Mouse (Mus musculus) MEL (cell line): Measurements from ENCODE around the gene Cryba1. TPM values are rescaled to one million over a fixed set of nuclear protein-coding genes. Genes with fewer than 3 reads are reported as not detected.

Experiments used
- DNase-seq: peaks from one replicate; pipeline ENCODE4 v3.0.0; 2011; ENCODE audit warnings: low read depth, low spot score
- H3K27ac ChIP-seq: 2 replicates; pipeline ENCODE4 v1.5.1; 2012; ENCODE audit warnings: low read depth, mild to moderate bottlenecking, control low read depth, low read length, moderate library complexity; ENCODE audit not compliant: control insufficient read depth
- H3K27me3 ChIP-seq, 2 experiments: fragments of 150-350 bp in 1 of 2; sonication (generic) in 1 of 2; 2 replicates each; pipeline ENCODE4 v1.6.1; 2012; ENCODE audit warnings: low read length in 2 of 2, mild to moderate bottlenecking in 2 of 2, improper control_type of control experiment in 1 of 2, moderate library complexity in 1 of 2; ENCODE audit not compliant: insufficient read depth in 2 of 2, control insufficient read depth in 1 of 2
- H3K36me3 ChIP-seq, 2 experiments: 2 replicates each; pipeline ENCODE4 v1.6.1; 2012 to 2014; ENCODE audit warnings: low read length in 2 of 2, improper control_type of control experiment in 1 of 2, inconsistent platforms in 1 of 2, mild to moderate bottlenecking in 1 of 2; ENCODE audit not compliant: insufficient read depth in 2 of 2, control insufficient read depth in 1 of 2
- H3K4me1 ChIP-seq, 2 experiments: fragments of 150-350 bp in 1 of 2; sonication (generic) in 1 of 2; 2 replicates each; pipeline ENCODE4 v1.6.1; 2012; ENCODE audit warnings: low read length in 2 of 2, improper control_type of control experiment in 1 of 2, mild to moderate bottlenecking in 1 of 2; ENCODE audit not compliant: insufficient read depth in 2 of 2, control insufficient read depth in 1 of 2
- H3K4me3 ChIP-seq, 2 experiments: fragments of 150-350 bp in 1 of 2; sonication (generic) in 1 of 2; 2 replicates each; pipeline ENCODE4 v1.5.1; 2012; ENCODE audit warnings: low read depth in 2 of 2, low read length in 2 of 2, mild to moderate bottlenecking in 2 of 2, moderate library complexity in 2 of 2, control low read depth in 1 of 2, improper control_type of control experiment in 1 of 2; ENCODE audit not compliant: control insufficient read depth in 1 of 2, insufficient read depth in 1 of 2
- H3K79me2 ChIP-seq: 2 replicates; pipeline ENCODE4 v1.6.1; 2012; ENCODE audit warnings: mild to moderate bottlenecking, low read length, moderate library complexity; ENCODE audit not compliant: control insufficient read depth, poor library complexity, insufficient read depth
- H3K9ac ChIP-seq: 2 replicates; pipeline ENCODE4 v1.6.1; 2012; ENCODE audit warnings: low read depth, mild to moderate bottlenecking, control low read depth, low read length, moderate library complexity; ENCODE audit not compliant: control insufficient read depth, poor library complexity, severe bottlenecking
- H3K9me3 ChIP-seq: fragments of 150-350 bp; sonication (generic); replicated peaks from 2 replicates; pipeline ENCODE4 v1.6.1; 2012; ENCODE audit warnings: mild to moderate bottlenecking, low read length, improper control_type of control experiment, moderate library complexity; ENCODE audit not compliant: insufficient read depth
- BHLHE40 ChIP-seq: IDR thresholded peaks from 2 replicates; pipeline ENCODE4 v1.6.1; 2012; ENCODE audit warnings: low read depth, mild to moderate bottlenecking, inconsistent platforms, low read length, improper control_type of control experiment, borderline replicate concordance
- CHD1 ChIP-seq: IDR thresholded peaks from 2 replicates; pipeline ENCODE4 v1.6.1; 2012; ENCODE audit warnings: low read depth, mild to moderate bottlenecking, inconsistent platforms, low read length, improper control_type of control experiment
- CTCF ChIP-seq, 3 experiments: IDR thresholded peaks in 2 of 3; conservative IDR thresholded peaks in 1 of 3; 2 replicates each; pipeline ENCODE4 v1.5.1; 2011 to 2012; ENCODE audit warnings: low read length in 3 of 3, low read depth in 2 of 3, mild to moderate bottlenecking in 2 of 3, improper control_type of control experiment in 1 of 3, inconsistent platforms in 1 of 3, mixed read lengths in 1 of 3, moderate library complexity in 1 of 3; ENCODE audit not compliant: control insufficient read depth in 1 of 3, insufficient read depth in 1 of 3, poor library complexity in 1 of 3, severe bottlenecking in 1 of 3
- GABPA ChIP-seq: IDR thresholded peaks from 2 replicates; pipeline ENCODE4 v1.6.1; 2012; ENCODE audit warnings: low read depth, mild to moderate bottlenecking, inconsistent platforms, low read length, improper control_type of control experiment, moderate library complexity
- JUND ChIP-seq: IDR thresholded peaks from 2 replicates; pipeline ENCODE4 v1.6.1; 2011; ENCODE audit warnings: low read depth, mild to moderate bottlenecking, improper control_type of control experiment, low read length
- KAT2A ChIP-seq: conservative IDR thresholded peaks from 2 replicates; pipeline ENCODE4 v1.6.1; 2012; ENCODE audit warnings: low read depth, low read length, improper control_type of control experiment, inconsistent platforms
- MAFK ChIP-seq: IDR thresholded peaks from 2 replicates; pipeline ENCODE4 v1.6.1; 2011; ENCODE audit warnings: low read depth, mild to moderate bottlenecking, low read length, improper control_type of control experiment, borderline replicate concordance
- MAX ChIP-seq: IDR thresholded peaks from 2 replicates; pipeline ENCODE4 v1.6.1; 2011; ENCODE audit warnings: low read length, improper control_type of control experiment
- MAZ ChIP-seq: IDR thresholded peaks from 2 replicates; pipeline ENCODE4 v1.6.1; 2012; ENCODE audit warnings: low read depth, mild to moderate bottlenecking, inconsistent platforms, low read length, improper control_type of control experiment
- MYB ChIP-seq: IDR thresholded peaks from 2 replicates; pipeline ENCODE4 v1.6.1; 2011; ENCODE audit warnings: mild to moderate bottlenecking, low read depth, low read length, improper control_type of control experiment
- NELFE ChIP-seq: IDR thresholded peaks from 2 replicates; pipeline ENCODE4 v1.6.1; 2011; ENCODE audit warnings: low read depth, low read length, improper control_type of control experiment
- NRF1 ChIP-seq: IDR thresholded peaks from 2 replicates; pipeline ENCODE4 v1.6.1; 2014; ENCODE audit warnings: low read depth, mild to moderate bottlenecking, inconsistent platforms, low read length, improper control_type of control experiment, moderate library complexity; ENCODE audit not compliant: poor library complexity, insufficient read depth, severe bottlenecking
- POLR2A ChIP-seq, 2 experiments: IDR thresholded peaks; 2 replicates each; pipeline ENCODE4 v1.6.1; 2011 to 2012; ENCODE audit warnings: low read length in 2 of 2, mild to moderate bottlenecking in 2 of 2, control low read depth in 1 of 2, improper control_type of control experiment in 1 of 2, low read depth in 1 of 2, moderate library complexity in 1 of 2; ENCODE audit not compliant: control insufficient read depth in 1 of 2, insufficient read depth in 1 of 2, poor library complexity in 1 of 2
- POLR2AphosphoS2 ChIP-seq: IDR thresholded peaks from 2 replicates; pipeline ENCODE4 v1.6.1; 2011; ENCODE audit warnings: low read length, improper control_type of control experiment
- RCOR1 ChIP-seq: IDR thresholded peaks from 2 replicates; pipeline ENCODE4 v1.6.1; 2012; ENCODE audit warnings: low read depth, mild to moderate bottlenecking, inconsistent platforms, low read length, improper control_type of control experiment
- SIN3A ChIP-seq: IDR thresholded peaks from 2 replicates; pipeline ENCODE4 v1.6.1; 2012; ENCODE audit warnings: low read length, improper control_type of control experiment, inconsistent platforms
- SMC3 ChIP-seq: IDR thresholded peaks from 2 replicates; pipeline ENCODE4 v1.6.1; 2011; ENCODE audit warnings: low read depth, low read length, improper control_type of control experiment
- TCF12 ChIP-seq: IDR thresholded peaks from 2 replicates; pipeline ENCODE4 v1.6.1; 2014; ENCODE audit warnings: low read depth, mild to moderate bottlenecking, inconsistent platforms, low read length, improper control_type of control experiment, moderate library complexity
- USF2 ChIP-seq, 2 experiments: IDR thresholded peaks; 2 replicates each; pipeline ENCODE4 v1.6.1; 2011 to 2012; ENCODE audit warnings: improper control_type of control experiment in 2 of 2, low read length in 2 of 2, borderline replicate concordance in 1 of 2, inconsistent platforms in 1 of 2, low read depth in 1 of 2, mild to moderate bottlenecking in 1 of 2; ENCODE audit not compliant: insufficient read depth in 1 of 2
- ZC3H11A ChIP-seq: IDR thresholded peaks from 2 replicates; pipeline ENCODE4 v1.6.1; 2012; ENCODE audit warnings: low read depth, mild to moderate bottlenecking, inconsistent platforms, low read length, improper control_type of control experiment
- ZKSCAN1 ChIP-seq: IDR thresholded peaks from 2 replicates; pipeline ENCODE4 v1.6.1; 2012; ENCODE audit warnings: low read depth, mild to moderate bottlenecking, inconsistent platforms, low read length, improper control_type of control experiment, moderate library complexity
- ZMIZ1 ChIP-seq: IDR thresholded peaks from 2 replicates; pipeline ENCODE4 v1.6.1; 2012; ENCODE audit warnings: low read depth, mild to moderate bottlenecking, inconsistent platforms, low read length, improper control_type of control experiment, moderate library complexity
- ZNF384 ChIP-seq: IDR thresholded peaks from 2 replicates; pipeline ENCODE4 v1.6.1; 2012; ENCODE audit warnings: low read depth, mild to moderate bottlenecking, inconsistent platforms, low read length, improper control_type of control experiment
- polyA plus RNA-seq, 2 experiments: library from polyadenylated mRNA; stranded (reverse) in 1 of 2; unstranded in 1 of 2; fragments of >175 nt in 1 of 2; fragments of >200 nt in 1 of 2; gene quantifications; 2 replicates each; pipeline versions ENCODE4 v1.2.1 to v1.2.4; 2012; ENCODE audit warnings: low replicate concordance in 2 of 2, low read depth in 1 of 2; ENCODE audit not compliant: insufficient read length in 2 of 2, insufficient read depth in 1 of 2, missing spikeins in 1 of 2
- total RNA-seq: library from RNA; depleted of rRNA; stranded (reverse); fragments of 300-350 nt; gene quantifications from 2 replicates; pipeline ENCODE4 v1.2.3, GENCODE M21; 2012

The Cryba1 gene
- total and polyA plus RNA-seq, 3 experiments, result not detected

- Histone ChIP-seq H3K9ac (no peak overlapping the region), H3K27ac (no peak overlapping the region), H3K27me3 (no peaks in the 10 kb centered on the region)
- TF ChIP-seq CTCF (IDR thresholded peaks at IDR 0.05 in 2 of 3, conservative IDR thresholded peaks at IDR 0.05 in 1 of 3; ENCODE audit: control insufficient read depth in 1 of 3, insufficient read depth in 1 of 3, low read depth in 2 of 3, low read length in 3 of 3, poor library complexity in 1 of 3, severe bottlenecking in 1 of 3) (peak in 1 of 3 experiments; percentile 33; a peak in 1 of 6 replicates), KAT2A (no peak), POLR2A (IDR thresholded peaks at IDR 0.05; ENCODE audit: control insufficient read depth in 1 of 2, insufficient read depth in 1 of 2, low read depth in 1 of 2, low read length in 2 of 2, poor library complexity in 1 of 2) (peak in 1 of 2 experiments; percentile 22; a peak in 1 of 4 replicates), MYB (no peak), MAFK (no peak), SIN3A (no peak), ZNF384 (peak; percentile 70)
- TF ChIP-seq, all 39 proteins: peak for 3
- no peak overlapping the region for H3K4me3 ChIP-seq
- no peak for DNase-seq
- peaks cover 77% of the 10 kb centered on the region for H3K79me2 ChIP-seq
- H3K9me3 ChIP-seq, result no peaks in the 10 kb centered on the region
- H3K4me1 ChIP-seq, result peaks cover 7 to 24% of the 10 kb centered on the region in 2 experiments; a peak in 3 of 4 replicates
- H3K36me3 ChIP-seq, result peaks cover 81 to 86% of the 10 kb centered on the region in 2 experiments
Observed at GRCm38 (mm10) chr11:77697232-77697631, 27.9 kb downstream of the Cryba1 start.

GRCm38 (mm10) chr11:77693026-77693425 is 32.1 kb downstream of the Cryba1 start:
- Histone ChIP-seq H3K27me3 (no peaks in the 10 kb centered on the region), H3K4me1 (peaks cover 17 to 29% of the 10 kb centered on the region in 2 experiments; a peak in 3 of 4 replicates), H3K79me2 (peaks cover 78% of the 10 kb centered on the region), H3K36me3 (peaks cover 74 to 87% of the 10 kb centered on the region in 2 experiments), H3K9me3 (no peaks in the 10 kb centered on the region), H3K4me3 (no peak overlapping the region; a peak in 1 of 4 replicates), H3K9ac (no peak overlapping the region), H3K27ac (no peak overlapping the region)
- no peak for DNase-seq
- no peak for TF ChIP-seq ZC3H11A
- peak; percentile 57 for TF ChIP-seq POLR2AphosphoS2
- 0 out of 2 replicates have a peak, but pooled peaks have one; percentile 18 for TF ChIP-seq SIN3A
- TF ChIP-seq ZMIZ1, result peak; percentile 66; the same call in 1 of the 2 replicates
- TF ChIP-seq JUND, result no peak
- no peak for TF ChIP-seq MYB
- TF ChIP-seq MAFK, result no peak; the same call in 1 of the 2 replicates
- TF ChIP-seq CHD1, result peak; percentile 56; the same call in 1 of the 2 replicates
- TF ChIP-seq NRF1, result no peak

- Histone ChIP-seq H3K79me2 (peaks cover 57% of the 10 kb centered on the region), H3K27me3 (no peaks in the 10 kb centered on the region), H3K9me3 (no peaks in the 10 kb centered on the region), H3K27ac (peak overlapping the region; percentile 73), H3K4me3 (peak overlapping the region; percentile 87 to 89), H3K36me3 (peaks cover 38 to 44% of the 10 kb centered on the region in 2 experiments), H3K9ac (peak overlapping the region; percentile 96), H3K4me1 (peaks cover 13 to 18% of the 10 kb centered on the region in 2 experiments; a peak in 3 of 4 replicates)
- peak; percentile 82 for DNase-seq
- TF ChIP-seq KAT2A (no peak), SMC3 (no peak), ZMIZ1 (0 out of 2 replicates have a peak, but pooled peaks have one; percentile 43), POLR2A (IDR thresholded peaks at IDR 0.05; ENCODE audit: control insufficient read depth in 1 of 2, insufficient read depth in 1 of 2, low read depth in 1 of 2, low read length in 2 of 2, poor library complexity in 1 of 2) (peak; percentile 4 to 38; a peak in 3 of 4 replicates), GABPA (no peak), TCF12 (0 out of 2 replicates have a peak, but pooled peaks have one; percentile 6), RCOR1 (no peak), BHLHE40 (no peak), MAX (peak; percentile 81), NELFE (no peak; the same call in none of the 2 replicates), USF2 (IDR thresholded peaks at IDR 0.05; ENCODE audit: borderline replicate concordance in 1 of 2, insufficient read depth in 1 of 2, low read depth in 1 of 2, low read length in 2 of 2) (no peak), MAZ (peak; percentile 44; the same call in 1 of the 2 replicates), SIN3A (peak; percentile 72; the same call in 1 of the 2 replicates), ZKSCAN1 (no peak), ZNF384 (peak; percentile 81)
Observed at GRCm38 (mm10) chr11:77687541-77688131, 37.4 kb downstream of the Cryba1 start.
